Mouse (Mus musculus): ENCODE measurements around the gene Shmt2.

Gene Shmt2

DNA sequence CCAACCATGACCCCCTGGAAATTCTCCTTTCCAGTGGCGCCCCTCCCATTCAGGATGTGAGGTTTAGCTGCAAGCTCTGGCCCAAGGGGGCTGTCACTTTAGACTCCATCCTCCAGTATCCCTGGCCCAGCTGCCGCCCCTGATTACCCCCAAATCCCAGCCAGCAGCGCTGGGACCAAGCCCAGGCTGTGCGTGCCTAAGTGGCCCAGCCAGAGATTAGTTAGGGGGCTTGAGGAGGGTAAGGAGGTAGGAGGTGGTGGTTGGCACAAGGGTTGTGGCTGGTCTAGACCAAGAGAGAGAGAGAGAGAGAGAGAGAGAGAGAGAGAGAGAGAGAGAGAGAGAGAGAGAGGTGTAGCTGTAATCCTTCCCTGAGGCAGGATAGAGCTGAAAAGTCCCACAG, 9.3 kb upstream of the Shmt2 start:
- no peak for DNase-seq

DNA sequence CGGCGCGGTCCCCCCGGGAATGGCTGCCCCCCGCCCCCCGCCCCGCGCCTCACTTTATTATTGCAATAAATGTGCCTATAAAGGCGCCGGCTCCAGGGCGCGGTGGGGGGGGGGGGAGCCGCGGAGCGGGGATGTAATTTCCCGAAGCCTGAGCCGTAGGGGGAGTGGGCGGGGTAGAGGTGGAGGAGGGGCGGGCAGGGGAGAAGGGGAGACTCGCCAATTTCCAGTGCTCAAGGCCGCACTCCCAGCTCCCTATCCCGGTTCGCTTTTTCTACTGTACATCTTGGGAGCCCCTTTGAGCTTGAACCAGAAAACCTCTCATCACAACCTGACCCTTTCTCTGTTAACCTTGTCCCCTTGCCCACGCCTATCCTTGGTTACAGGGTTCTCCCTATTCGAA, 8.7 kb upstream of the Shmt2 start:
- DNase-seq: no peak

DNA sequence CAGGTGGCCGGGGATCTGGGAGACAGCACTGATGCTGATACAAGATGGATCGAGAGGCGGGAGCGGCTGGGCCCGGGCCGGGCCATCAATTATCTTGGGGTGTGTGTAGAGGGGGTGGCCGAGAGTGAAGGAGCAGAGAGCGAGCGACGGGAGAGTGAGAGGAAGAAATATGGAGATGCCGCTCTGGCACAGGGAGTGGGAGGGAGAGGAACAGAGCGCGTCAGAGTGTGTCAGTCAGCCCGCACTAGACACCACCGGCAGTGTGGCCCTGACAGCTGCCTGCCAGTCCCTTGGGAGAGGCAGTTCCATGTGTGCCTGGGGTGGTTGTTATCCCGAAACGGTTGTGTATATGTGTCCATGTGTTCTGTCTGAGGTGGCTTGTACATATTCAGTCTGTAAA, 5.2 kb upstream of the Shmt2 start:
- no peak for DNase-seq

DNA sequence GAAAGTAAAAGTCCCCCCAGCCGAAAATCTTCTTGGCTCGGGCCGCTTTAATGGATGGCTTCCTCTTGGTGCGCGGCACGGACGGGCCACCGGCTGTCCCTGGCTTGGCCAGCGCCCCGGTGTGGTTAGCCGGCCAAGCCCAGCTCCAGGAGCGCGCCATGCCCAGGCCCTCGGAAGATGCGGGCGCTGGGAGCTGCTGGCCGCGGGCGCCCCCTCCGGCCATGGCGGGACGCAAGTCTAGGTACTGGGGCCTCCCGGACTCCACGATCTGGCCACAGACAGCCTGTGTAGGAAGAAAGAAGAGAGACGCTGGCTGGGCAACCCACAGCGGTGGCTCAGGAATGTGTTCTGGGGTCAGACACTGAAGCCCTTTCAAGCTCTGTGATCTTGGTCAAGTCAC, 4.4 kb upstream of the Shmt2 start:
- DNase-seq: peak; percentile 79

DNA sequence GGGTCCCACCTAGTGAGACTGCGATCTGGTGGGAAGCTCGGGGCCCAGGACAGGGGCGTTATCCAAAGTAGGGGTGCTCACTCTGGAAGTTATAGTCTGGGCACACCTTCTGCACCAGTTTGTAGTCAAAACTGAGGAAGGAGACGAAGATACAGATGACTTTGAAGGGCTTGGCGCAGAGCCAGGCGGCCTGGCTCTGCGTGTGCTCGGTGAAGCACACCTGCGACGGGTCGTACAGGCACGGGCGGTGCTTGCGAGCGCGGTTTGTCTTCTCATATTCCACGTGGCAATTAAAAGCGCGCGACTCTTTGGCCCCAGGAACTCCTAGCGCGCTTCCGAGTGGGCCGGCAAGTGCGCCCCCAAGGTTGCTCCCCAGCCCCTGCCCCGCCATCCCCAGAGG, 3.8 kb upstream of the Shmt2 start:
- DNase-seq: no peak

DNA sequence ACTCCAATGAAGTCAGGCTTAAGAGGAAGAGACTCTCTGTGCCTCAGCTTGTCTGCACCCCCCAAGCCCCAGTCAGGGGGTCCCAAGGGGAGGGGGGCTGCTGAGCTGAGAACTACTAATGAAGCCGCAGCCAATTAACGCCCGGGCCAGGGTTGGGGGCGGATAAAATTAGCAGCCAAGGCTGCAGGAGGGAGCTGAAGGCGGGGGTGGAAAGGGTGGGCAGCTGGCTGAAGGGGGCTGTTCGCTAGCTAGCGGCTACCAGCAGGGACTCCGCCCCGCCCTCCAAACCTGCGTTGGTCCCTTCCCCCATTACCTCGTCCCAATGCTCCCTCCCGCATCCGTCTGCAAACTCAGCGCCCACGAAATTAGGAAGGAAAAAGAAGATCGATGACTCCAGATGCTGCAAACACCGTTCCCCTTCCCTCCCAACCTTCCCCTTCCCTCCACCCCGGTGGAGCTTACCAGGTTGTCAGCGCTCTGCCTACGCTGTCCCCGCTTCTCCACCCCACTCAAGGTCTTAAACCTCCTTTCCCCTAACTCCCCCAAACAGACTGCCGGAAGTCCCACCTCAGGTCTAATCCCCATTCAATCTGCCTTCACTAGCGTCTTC, 2.5 kb upstream of the Shmt2 start:
- no peak for DNase-seq

DNA sequence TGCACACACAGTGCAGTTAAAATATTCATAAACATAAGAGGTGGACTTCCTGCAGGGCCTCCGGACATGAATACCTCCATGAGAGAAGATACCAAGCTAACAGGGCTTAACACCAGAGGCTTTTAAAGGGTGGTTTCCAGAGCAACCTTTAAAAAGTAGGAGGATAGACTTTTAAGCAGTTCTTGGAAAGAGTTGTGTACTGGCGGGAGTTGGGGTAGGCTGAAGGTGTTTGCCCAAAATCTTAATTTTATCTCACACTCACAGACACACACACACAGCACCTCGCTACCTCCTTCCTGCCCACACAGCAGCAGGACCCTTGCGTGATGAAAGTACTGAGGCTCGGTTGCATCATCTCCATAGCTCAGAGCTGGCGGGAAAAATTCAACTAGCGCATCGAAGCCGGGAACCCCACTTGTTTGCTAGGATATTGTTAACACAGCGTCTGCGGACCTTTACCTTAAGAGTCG, 598 bp downstream of the Shmt2 start:
- no peak for DNase-seq

DNA sequence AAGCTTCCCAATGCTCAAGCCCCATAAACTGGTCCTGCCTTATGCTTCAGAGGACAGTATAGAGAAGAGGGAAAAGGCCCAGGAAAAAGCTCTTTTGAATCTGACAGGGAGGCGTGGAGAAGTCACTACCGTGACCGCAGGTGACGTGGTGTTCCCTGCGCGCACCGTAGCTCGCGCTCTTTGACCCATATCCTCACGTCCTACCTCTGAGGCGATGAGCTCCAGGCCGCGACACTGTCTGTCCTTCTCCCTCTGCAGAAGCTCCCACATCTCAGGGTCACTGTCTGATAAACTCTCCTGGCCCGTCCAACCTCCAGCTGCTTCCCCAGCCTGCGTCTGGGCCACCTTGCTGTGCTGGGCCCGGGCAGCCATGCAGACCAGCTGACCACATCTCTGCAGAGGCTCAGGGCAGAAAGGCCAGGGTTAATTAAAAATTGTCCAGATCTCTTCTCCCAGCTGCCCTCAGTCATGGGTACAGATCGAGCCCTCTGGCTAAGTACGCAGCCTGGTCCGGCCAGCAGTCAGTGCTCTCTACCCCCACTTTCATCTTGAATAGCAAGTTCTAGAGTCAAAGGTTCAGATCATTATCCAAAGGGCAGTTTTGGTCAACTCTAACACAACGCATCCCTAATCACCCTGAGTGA, 1.4 kb downstream of the Shmt2 start:
- DNase-seq: peak; percentile 22

DNA sequence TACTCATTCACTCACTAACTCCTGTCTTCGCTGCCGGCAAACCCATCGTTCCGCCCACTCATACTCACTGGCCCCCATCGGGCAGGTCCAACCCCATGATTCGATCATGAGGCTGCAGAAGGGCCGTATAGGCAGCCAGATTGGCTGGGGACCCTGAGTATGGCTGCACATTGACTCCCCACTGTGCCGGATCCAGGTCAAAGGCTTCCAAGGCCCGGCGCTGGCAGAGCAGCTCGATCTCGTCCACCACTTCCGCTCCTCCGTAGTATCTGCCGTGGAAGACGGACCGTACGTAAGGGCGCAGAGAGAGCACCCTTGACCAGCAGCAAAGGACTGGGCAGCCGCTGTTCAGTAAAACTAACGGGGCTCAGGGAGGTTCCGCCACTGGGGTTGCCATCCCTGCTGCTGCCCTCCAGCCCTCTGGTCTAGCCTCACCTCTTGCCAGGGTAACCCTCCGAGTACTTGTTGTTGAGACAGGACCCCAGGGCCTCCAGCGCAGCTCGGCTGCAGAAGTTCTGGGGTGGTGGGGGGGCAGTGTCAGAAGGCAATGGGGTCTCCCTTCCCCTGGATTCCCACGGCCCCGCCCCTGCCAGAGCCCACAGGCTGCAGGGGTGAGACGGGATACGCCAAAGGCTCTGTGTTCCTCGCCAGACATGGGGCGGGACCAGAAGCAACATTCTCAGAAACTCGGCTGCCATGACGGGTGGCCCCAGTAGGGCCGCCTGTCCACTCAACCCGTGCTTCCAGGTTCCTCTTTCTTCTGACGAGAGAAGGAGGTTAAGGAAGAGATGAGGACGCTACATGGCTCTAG, 2.1 kb downstream of the Shmt2 start:
- DNase-seq: peak; percentile 51

DNA sequence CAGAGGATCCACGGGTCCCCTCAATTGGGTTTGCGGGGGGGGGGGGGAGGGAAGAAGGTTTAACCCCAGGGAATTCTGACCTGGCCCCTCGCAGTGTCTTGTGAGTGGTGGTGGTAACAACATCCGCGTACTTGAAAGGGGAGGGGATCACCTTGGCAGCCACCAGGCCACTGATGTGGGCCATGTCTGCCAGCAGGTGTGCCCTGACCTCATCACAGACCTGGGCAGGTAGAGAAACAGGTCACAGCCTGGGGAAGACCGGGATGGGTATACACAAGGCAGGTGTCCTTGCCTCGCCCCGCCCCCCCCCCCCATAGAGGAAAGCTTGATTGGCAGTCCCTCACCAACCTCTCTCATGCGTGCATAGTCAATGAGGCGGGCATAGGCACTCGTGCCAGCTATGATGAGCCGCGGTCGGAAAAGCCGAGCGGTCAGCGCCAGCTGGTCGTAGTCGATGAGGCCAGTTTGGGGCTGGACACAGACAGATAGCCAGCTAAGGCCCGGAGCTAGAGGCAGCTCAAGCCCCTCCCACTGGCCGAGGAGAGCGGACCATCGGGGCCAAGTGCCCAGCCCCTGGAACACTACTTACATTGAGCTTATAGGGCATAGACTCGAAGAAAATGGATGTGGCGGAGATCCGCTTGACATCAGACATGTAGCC, 3.1 kb downstream of the Shmt2 start:
- DNase-seq: peak; percentile 52

DNA sequence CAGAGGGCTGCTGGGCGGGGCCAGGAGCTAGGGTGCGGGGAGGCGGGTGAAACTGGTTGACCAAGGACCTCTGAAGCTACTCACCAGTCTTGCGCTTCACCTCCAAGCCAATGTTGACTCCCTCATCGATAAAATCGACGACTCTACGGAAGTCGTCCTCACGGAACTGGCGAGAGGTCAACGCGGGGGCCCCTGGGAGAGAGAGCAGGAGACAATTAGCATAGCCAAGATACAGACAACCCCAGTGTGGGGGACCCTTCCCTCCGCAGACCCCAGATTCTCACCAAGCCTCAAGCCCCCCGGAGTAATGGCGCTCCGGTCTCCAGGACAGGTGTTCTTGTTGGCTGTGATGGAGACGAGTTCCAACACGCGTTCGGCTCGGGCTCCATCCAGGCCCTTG, 4.3 kb downstream of the Shmt2 start:
- DNase-seq: no peak

DNA sequence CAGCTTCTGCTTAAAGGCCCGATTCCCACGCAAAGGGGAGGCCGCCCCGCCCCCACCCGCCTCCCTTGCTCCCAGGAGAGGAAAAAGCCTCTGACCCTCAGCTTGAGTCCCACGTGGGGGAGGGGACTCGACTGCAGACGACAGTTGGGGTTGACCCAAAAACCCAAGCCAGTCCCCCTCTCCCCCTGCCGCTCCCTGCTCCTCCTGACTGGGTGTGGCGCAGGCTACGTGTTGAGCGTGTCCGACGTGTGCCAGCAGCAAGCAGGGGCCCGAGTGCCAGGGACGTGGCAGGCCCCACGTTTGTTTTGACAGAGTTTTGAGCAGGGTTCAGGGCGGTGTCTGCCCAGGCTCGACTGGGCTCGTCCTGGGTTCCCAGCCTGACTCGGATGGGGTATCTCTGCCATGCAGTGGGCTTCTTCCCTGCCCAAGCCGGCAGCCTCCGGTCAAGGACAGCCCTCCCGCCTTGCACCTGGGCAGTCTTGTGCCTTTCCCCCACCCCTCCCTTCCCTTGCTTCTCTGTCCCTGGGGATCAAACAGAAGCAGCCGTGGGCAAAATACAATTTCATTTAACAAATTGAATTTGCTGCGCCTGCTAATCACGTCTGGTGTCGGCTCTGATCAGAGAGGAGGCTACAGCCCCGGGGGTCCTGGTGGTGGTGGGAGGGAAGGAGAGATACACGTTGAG, 5.5 kb downstream of the Shmt2 start:
- no peak for DNase-seq

DNA sequence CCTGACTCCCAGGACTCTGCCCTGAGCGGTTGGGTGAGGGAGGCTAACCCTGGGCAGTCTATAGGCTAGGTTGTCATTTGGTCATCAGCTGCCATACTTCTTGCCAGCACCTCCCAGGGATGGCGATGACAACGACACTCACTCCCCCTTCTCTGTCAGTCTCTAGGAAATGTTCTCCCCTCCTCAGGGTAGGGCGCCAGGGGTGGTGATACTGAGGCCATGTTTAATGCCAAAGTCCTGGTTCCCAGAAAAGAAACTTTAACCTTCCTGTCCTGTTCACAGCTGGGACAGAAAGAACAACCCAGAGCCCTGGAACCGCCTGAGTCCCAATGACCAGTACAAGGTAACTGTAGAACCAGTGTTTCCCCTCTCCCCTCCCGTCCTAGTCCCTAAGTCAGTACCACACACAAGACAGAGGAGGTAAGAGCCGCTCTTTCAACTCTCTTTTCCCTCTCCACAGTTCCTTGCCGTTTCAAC, 6.2 kb downstream of the Shmt2 start:
- no peak for DNase-seq

DNA sequence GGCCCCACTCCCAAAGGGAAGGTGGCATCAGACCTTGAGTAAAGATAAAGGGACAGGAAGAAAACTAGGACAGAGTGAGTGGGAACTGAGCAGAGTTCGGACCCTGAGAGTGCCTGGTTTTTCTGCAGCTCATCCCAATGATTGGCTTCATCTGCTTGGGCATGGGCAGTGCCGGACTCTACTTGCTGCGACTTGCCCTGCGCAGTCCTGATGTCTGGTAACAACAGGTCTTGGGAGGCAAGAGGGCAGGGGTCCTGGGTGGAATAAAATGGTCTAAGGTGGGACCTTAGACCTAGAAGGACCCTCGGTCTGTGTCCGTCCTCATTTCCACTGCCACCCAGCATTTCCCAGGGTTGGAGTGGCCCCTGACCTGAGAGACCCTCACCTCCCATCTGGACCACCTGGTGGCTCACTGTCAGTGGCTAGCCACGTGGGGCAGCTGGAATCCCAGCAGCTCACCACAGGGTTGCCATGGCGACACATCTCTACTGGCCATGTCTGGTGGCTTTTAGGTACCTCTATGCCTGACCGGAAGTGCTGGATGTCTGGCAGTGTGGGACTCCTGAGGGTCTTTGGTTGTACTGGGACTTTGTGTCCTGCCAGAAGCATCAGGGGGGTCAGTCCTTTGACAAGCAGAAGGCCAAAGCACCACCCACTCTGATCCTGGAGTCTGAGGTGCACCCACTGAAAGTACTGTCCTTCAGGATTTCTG, 6.8 kb downstream of the Shmt2 start:
- DNase-seq: no peak

DNA sequence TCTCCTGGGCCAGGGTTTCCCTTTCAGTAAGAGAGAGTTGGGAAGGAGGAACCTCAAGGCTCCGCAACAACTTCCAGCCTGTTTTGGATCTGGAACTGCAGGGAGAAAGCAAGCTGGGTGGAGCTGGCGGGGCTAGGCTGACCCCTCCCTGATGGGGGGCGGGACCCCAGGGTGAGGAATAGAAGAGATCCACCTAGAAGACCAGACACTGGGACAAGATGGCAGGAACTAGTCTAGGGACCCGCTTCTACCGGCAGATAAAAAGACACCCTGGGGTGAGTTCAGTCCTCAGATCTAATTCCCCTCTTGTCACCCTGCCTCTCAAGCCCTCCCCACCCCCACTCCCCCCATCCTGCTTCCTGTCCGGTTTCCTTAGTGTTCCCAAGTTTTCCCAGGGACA, 7.5 kb downstream of the Shmt2 start, which contains the start of gene Ndufa4l2:
Ndufa4l2 (plus strand) TSS at position 204 of the 400 bp plus-strand sequence.
- DNase-seq: no peak

DNA sequence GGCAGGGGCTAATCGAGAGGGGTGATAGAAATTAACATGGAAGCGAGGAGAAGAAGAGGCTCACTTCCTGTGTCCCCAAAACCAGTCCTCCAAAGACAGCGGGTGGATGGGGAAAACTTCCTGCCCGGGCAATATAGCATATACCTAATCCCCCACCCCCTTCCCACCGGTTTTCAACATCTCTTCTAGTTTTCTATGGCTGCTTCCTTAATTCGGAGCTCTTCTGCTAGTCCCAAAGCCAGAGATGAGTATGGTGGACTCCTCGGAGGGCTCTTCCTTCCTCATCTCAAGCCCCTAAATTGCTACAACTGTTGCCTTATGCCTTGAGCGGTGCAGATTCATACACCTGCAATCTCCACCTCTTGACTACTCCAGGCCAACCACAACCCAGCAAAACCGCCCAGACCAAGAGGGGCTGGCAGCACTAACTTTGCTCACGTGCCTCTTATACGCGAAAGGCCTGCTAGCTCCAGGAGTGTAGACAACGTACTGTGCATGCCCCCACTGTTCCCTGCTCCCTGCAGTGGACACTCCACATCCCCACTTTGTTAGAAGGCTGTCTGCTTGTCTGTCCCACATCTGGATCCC, 8.0 kb downstream of the Shmt2 start:
- no peak for DNase-seq

DNA sequence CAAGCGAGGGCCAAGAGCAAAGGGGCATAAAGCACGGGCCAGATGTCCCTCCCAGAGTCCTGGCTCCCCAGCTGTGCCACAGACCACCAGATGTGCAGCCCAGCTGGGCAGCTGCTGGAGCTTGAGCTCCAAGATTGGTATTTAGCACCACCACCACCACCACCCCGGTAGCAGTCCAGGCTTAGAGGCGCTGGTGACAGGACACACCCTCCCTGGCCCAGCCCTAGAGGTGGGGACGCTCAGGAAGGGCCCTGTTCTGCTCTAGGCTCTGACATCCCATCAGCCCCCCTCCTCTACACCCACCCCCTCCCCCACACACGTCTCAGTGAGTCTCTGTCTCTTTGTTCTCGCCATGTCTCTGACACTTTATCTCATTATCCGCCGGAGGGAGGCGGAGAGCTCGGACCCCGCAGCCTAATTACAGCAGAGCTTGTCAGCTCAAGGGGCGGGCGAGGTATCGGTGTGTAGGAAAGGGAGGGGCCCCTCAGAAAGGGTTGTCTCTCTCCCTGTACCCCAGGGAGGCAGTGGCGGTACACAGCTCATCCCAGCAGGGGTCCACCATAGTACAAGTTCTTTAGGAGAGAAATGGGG, 8.6 kb downstream of the Shmt2 start:
- peak; percentile 70 for DNase-seq

DNA sequence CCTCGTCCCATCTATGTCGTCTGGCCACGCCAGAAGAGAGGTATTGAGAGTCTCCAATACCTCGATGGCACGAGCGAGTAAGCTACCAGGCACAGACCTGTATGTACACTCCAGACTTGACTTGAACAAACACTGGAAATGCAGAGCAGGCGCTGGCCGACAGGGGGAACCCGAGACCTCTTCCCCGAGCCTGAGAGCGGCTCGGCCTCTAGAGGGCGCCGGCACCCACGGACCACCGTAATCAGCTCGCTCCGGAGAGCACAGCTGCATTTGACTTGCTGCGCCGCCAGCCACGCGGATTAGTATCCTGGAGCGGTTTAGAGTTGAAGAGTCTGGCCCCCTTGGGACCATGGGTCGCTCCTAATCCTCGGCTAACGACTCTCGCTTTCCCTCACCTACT, 9.4 kb downstream of the Shmt2 start:
- peak; percentile 92 for DNase-seq

DNA sequence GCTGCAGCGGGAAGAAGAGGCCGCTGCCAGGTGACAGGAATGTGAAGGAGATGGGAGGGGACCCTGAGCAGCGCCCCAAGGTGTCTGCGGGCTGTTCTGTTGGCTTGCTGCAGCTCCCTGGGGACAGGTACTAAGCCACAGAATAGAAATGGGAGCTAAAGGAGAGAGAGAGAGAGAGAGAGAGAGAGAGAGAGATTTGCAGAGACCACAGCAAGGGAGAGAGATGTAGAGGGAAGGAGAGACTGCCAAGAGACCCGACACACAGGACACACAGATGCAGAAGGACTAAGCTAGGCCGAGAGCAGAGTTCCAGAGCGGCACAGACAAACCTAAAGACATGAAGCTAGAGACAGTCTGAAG, 10.0 kb downstream of the Shmt2 start:
- no peak for DNase-seq

DNA sequence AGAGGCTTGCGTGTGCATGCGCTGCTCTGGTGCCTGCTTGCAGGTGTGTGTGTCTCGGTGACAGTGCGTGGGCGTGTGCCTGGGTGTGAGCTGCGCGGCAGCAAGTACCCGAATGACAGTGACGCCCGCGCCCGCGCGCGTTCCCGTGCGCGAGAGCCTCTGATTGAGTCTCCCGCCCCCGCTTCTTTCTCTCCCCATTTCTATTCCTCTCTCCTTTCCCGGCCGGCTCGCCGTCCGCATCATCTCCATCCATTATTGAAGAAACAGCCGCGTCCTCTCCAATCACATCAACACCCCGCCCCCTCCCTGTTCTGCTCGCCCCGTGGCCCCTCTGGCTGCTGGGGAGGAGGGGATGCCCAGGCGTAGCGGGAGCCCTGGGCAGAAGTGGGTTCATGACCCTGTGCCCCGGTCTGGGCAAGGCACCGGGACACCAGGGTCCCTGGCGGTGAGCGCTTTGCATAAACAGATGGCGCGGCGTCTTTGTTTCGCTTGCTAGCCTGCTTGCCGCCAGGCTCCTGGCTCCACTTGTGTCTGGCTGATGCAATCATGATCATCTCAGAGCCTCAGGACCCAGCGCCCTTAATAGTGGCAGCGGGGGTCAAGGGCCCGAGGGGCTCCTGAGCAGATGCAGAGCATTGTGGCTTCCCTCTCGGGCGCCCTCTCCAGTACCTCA, 10.5 kb downstream of the Shmt2 start:
- peak; percentile 93 for DNase-seq

All from cerebellum, adult 11-12 months (tissue).